Mouse (Mus musculus): ENCODE measurements at regions not wholly inside any gene's neighbourhood (a gene's known extent, or its start where the extent isn't known, plus 50 kb on each side); places are given as distances from the start of the nearest gene placed in this dataset.

GRCm38 (mm10) chr8:50387189-50387588, 1543.4 kb upstream of the Tenm3 start:
- 34% methylated on average over 7 of the region's 7 CpGs for WGBS
- Histone ChIP-seq H3K27me3 (no peaks in the 10 kb centered on the region), H3K4me2 (replicated peaks) (no peak overlapping the region), H3K9me3 (no peaks in the 10 kb centered on the region), H3K9ac (replicated peaks) (no peak overlapping the region), H3K4me3 (no peak overlapping the region), H3K27ac (replicated peaks) (0 out of 2 replicates have a peak overlapping the region, but pooled peaks have one; percentile 42), H3K4me1 (0 out of 2 replicates have a peak, but pooled peaks cover 4% of the 10 kb centered on the region), H3K36me3 (no peaks in the 10 kb centered on the region)
- no peak for ATAC-seq (ENCODE audit: low FRiP score, low read depth)

GRCm38 (mm10) chr8:50383697-50384096, 1539.9 kb upstream of the Tenm3 start:
- H3K9me3 ChIP-seq, result no peaks in the 10 kb centered on the region
- no peaks in the 10 kb centered on the region for H3K36me3 ChIP-seq
- H3K9ac ChIP-seq (replicated peaks), result no peak overlapping the region
- no peak overlapping the region for H3K4me3 ChIP-seq
- WGBS, result 93% methylated on average over 2 of the region's 2 CpGs
- no peaks in the 10 kb centered on the region for H3K27me3 ChIP-seq
- H3K4me2 ChIP-seq (replicated peaks), result no peak overlapping the region
- H3K27ac ChIP-seq (replicated peaks), result no peak overlapping the region
- no peak for ATAC-seq (ENCODE audit: low FRiP score, low read depth)
- H3K4me1 ChIP-seq, result peaks cover 9% of the 10 kb centered on the region; the same call in 1 of the 2 replicates

GRCm38 (mm10) chr8:50379745-50380144, 1536.0 kb upstream of the Tenm3 start:
- H3K27ac ChIP-seq (replicated peaks), result no peak overlapping the region
- WGBS, result 76% methylated on average over 4 of the region's 4 CpGs
- H3K4me3 ChIP-seq, result no peak overlapping the region
- no peak overlapping the region for H3K4me2 ChIP-seq (replicated peaks)
- no peaks in the 10 kb centered on the region for H3K36me3 ChIP-seq
- H3K9ac ChIP-seq (replicated peaks), result no peak overlapping the region
- peak; percentile 54; the same call in 1 of the 2 replicates for ATAC-seq (ENCODE audit: low FRiP score, low read depth)
- no peaks in the 10 kb centered on the region for H3K9me3 ChIP-seq
- H3K27me3 ChIP-seq, result no peaks in the 10 kb centered on the region
- H3K4me1 ChIP-seq, result peaks cover 4% of the 10 kb centered on the region; the same call in 1 of the 2 replicates

- Histone ChIP-seq H3K36me3 (no peaks in the 10 kb centered on the region), H3K27me3 (no peaks in the 10 kb centered on the region), H3K9me3 (no peaks in the 10 kb centered on the region), H3K4me3 (no peak overlapping the region), H3K9ac (replicated peaks) (no peak overlapping the region), H3K4me1 (no peaks in the 10 kb centered on the region), H3K4me2 (replicated peaks) (no peak overlapping the region), H3K27ac (replicated peaks) (no peak overlapping the region)
- WGBS, result 82% methylated on average over 2 of the region's 2 CpGs
- no peak for ATAC-seq (ENCODE audit: low FRiP score, low read depth)
These were observed 1530.0 kb upstream of the Tenm3 start for GRCm38 (mm10) chr8:50373790-50374189.

- Histone ChIP-seq H3K9ac (replicated peaks) (no peak overlapping the region), H3K27me3 (no peaks in the 10 kb centered on the region), H3K36me3 (no peaks in the 10 kb centered on the region), H3K4me1 (peaks cover 7% of the 10 kb centered on the region), H3K4me3 (no peak overlapping the region), H3K27ac (replicated peaks) (no peak overlapping the region), H3K9me3 (no peaks in the 10 kb centered on the region), H3K4me2 (replicated peaks) (no peak overlapping the region)
- ATAC-seq (ENCODE audit: low FRiP score, low read depth), result no peak
- 76% methylated on average over 3 of the region's 3 CpGs for WGBS
These were observed 1482.7 kb upstream of the Tenm3 start for GRCm38 (mm10) chr8:50326485-50326884.

- Histone ChIP-seq H3K4me2 (replicated peaks) (no peak overlapping the region), H3K9ac (replicated peaks) (no peak overlapping the region), H3K27ac (replicated peaks) (no peak overlapping the region), H3K27me3 (no peaks in the 10 kb centered on the region), H3K4me3 (no peak overlapping the region), H3K9me3 (no peaks in the 10 kb centered on the region), H3K36me3 (no peaks in the 10 kb centered on the region), H3K4me1 (peaks cover 8% of the 10 kb centered on the region)
- peak; percentile 68 for ATAC-seq (ENCODE audit: low FRiP score, low read depth)
- WGBS, result 13% methylated on average over 7 of the region's 7 CpGs
These were observed 1477.7 kb upstream of the Tenm3 start for GRCm38 (mm10) chr8:50321356-50321963.

- Histone ChIP-seq H3K36me3 (no peaks in the 10 kb centered on the region), H3K27ac (replicated peaks) (no peak overlapping the region), H3K9ac (replicated peaks) (no peak overlapping the region), H3K4me3 (no peak overlapping the region), H3K4me2 (replicated peaks) (no peak overlapping the region), H3K4me1 (peaks cover 2% of the 10 kb centered on the region), H3K9me3 (no peaks in the 10 kb centered on the region), H3K27me3 (no peaks in the 10 kb centered on the region)
- 65% methylated on average over 1 of the region's 1 CpGs for WGBS
- no peak for ATAC-seq (ENCODE audit: low FRiP score, low read depth)
These were observed 1472.9 kb upstream of the Tenm3 start for GRCm38 (mm10) chr8:50316641-50317040.

GRCm38 (mm10) chr8:50310308-50310707, 1466.6 kb upstream of the Tenm3 start:
- H3K36me3 ChIP-seq, result no peaks in the 10 kb centered on the region
- no peak overlapping the region for H3K4me2 ChIP-seq (replicated peaks)
- no peaks in the 10 kb centered on the region for H3K27me3 ChIP-seq
- no peaks in the 10 kb centered on the region for H3K9me3 ChIP-seq
- H3K27ac ChIP-seq (replicated peaks), result no peak overlapping the region
- no peak overlapping the region for H3K4me3 ChIP-seq
- 42% methylated on average over 3 of the region's 3 CpGs for WGBS
- no peak for ATAC-seq (ENCODE audit: low FRiP score, low read depth)
- H3K9ac ChIP-seq (replicated peaks), result no peak overlapping the region
- no peaks in the 10 kb centered on the region for H3K4me1 ChIP-seq

GRCm38 (mm10) chr8:50300316-50300715, 1456.6 kb upstream of the Tenm3 start:
- peak; percentile 73 for ATAC-seq (ENCODE audit: low FRiP score, low read depth)
- Histone ChIP-seq H3K27me3 (peaks cover 8% of the 10 kb centered on the region; the same call in 1 of the 2 replicates), H3K9ac (replicated peaks) (no peak overlapping the region), H3K36me3 (no peaks in the 10 kb centered on the region), H3K4me1 (peaks cover 10% of the 10 kb centered on the region; the same call in 1 of the 2 replicates), H3K9me3 (no peaks in the 10 kb centered on the region), H3K4me2 (replicated peaks) (peak overlapping the region; percentile 10; the same call in 1 of the 2 replicates), H3K4me3 (no peak overlapping the region), H3K27ac (replicated peaks) (no peak overlapping the region)
- WGBS, result 8% methylated on average over 6 of the region's 6 CpGs

GRCm38 (mm10) chr8:50293501-50293900, 1449.8 kb upstream of the Tenm3 start:
- Histone ChIP-seq H3K27ac (replicated peaks) (no peak overlapping the region), H3K4me2 (replicated peaks) (no peak overlapping the region), H3K27me3 (peaks cover under 1% of the 10 kb centered on the region; the same call in 1 of the 2 replicates), H3K4me1 (no peaks in the 10 kb centered on the region), H3K4me3 (no peak overlapping the region), H3K36me3 (no peaks in the 10 kb centered on the region), H3K9ac (replicated peaks) (no peak overlapping the region), H3K9me3 (no peaks in the 10 kb centered on the region)
- peak; percentile 74 for ATAC-seq (ENCODE audit: low FRiP score, low read depth)
- WGBS, result under 1% methylated on average over 4 of the region's 4 CpGs

- H3K9ac ChIP-seq (replicated peaks), result no peak overlapping the region
- no peaks in the 10 kb centered on the region for H3K27me3 ChIP-seq
- H3K4me1 ChIP-seq, result no peaks in the 10 kb centered on the region
- H3K4me3 ChIP-seq, result no peak overlapping the region
- H3K4me2 ChIP-seq (replicated peaks), result no peak overlapping the region
- ATAC-seq (ENCODE audit: low FRiP score, low read depth), result no peak; the same call in 1 of the 2 replicates
- no peaks in the 10 kb centered on the region for H3K9me3 ChIP-seq
- H3K27ac ChIP-seq (replicated peaks), result no peak overlapping the region
- H3K36me3 ChIP-seq, result no peaks in the 10 kb centered on the region
- WGBS, result 39% methylated on average over 7 of the region's 7 CpGs
These were observed 1448.4 kb upstream of the Tenm3 start for GRCm38 (mm10) chr8:50292158-50292557.

GRCm38 (mm10) chr8:50276346-50276745, 1432.6 kb upstream of the Tenm3 start:
- no peak overlapping the region for H3K9ac ChIP-seq (replicated peaks)
- H3K4me3 ChIP-seq, result no peak overlapping the region
- H3K36me3 ChIP-seq, result no peaks in the 10 kb centered on the region

GRCm38 (mm10) chr8:50264757-50265156, 1421.0 kb upstream of the Tenm3 start:
- Histone ChIP-seq H3K4me3 (no peak overlapping the region), H3K9me3 (no peaks in the 10 kb centered on the region), H3K27me3 (no peaks in the 10 kb centered on the region), H3K36me3 (no peaks in the 10 kb centered on the region), H3K27ac (replicated peaks) (no peak overlapping the region), H3K9ac (replicated peaks) (no peak overlapping the region), H3K4me1 (no peaks in the 10 kb centered on the region), H3K4me2 (replicated peaks) (no peak overlapping the region)
- ATAC-seq (ENCODE audit: low FRiP score, low read depth), result no peak
- WGBS, result 77% methylated on average over 4 of the region's 4 CpGs

More at GRCm38 (mm10) chr8:50276346-50276745, 1432.6 kb upstream of the Tenm3 start:
- WGBS, result 84% methylated on average over 1 of the region's 1 CpGs
- no peaks in the 10 kb centered on the region for H3K4me1 ChIP-seq
- no peaks in the 10 kb centered on the region for H3K9me3 ChIP-seq
- H3K4me2 ChIP-seq (replicated peaks), result no peak overlapping the region
- H3K27me3 ChIP-seq, result no peaks in the 10 kb centered on the region
- no peak overlapping the region for H3K27ac ChIP-seq (replicated peaks)
- ATAC-seq (ENCODE audit: low FRiP score, low read depth), result no peak
